Mouse (Mus musculus) liver, adult 2 months (tissue): Measurements from ENCODE around the gene Sox5.

Experiments used
- CTCF ChIP-seq: fragments of 200-500 bp; IDR thresholded peaks from 2 replicates; pipeline ENCODE4 v1.5.1; 2011; ENCODE audit warnings: low read depth, low read length, control low read depth
- POLR2A ChIP-seq: fragments of 200-500 bp; IDR thresholded peaks from 2 replicates; pipeline ENCODE4 v1.6.1; 2011; ENCODE audit warnings: low read length, control low read depth; ENCODE audit not compliant: insufficient read depth; ENCODE audit errors: extremely low read depth

- no peak for TF ChIP-seq CTCF
- no peak for TF ChIP-seq POLR2A
Measured at GRCm38 (mm10) chr6:144070461-144070860, 711.3 kb downstream of the Sox5 start.
